Mouse (Mus musculus): ENCODE results near the gene Fam50b. TPM values are rescaled to one million over a fixed set of nuclear protein-coding genes. Genes with fewer than 3 reads are reported as not detected.

The Fam50b gene
- total RNA-seq (2022) = not detected

DNA sequence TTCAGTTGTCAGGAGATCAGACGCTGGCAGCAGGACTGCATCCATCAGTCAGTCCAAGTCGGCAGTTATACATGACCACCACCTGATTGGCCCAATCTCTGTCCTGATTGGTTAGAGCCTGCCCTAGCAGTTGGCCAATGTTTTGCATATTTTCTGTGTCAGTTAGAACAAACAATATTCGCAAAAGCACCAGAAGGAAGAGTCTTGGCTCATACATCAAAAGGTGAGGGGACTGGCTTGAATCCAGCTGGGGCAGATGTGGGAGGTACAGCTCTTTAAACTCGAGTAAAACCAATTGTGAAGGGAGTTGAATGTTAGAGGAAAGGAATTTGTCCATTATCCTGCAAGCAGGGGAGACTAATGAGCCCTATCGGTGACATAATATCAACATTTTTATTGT, at the start of gene Fam50b:
TSS of gene Fam50b (plus strand) at position 165 of the 400 bp plus-strand sequence.
- no peak for DNase-seq

DNA sequence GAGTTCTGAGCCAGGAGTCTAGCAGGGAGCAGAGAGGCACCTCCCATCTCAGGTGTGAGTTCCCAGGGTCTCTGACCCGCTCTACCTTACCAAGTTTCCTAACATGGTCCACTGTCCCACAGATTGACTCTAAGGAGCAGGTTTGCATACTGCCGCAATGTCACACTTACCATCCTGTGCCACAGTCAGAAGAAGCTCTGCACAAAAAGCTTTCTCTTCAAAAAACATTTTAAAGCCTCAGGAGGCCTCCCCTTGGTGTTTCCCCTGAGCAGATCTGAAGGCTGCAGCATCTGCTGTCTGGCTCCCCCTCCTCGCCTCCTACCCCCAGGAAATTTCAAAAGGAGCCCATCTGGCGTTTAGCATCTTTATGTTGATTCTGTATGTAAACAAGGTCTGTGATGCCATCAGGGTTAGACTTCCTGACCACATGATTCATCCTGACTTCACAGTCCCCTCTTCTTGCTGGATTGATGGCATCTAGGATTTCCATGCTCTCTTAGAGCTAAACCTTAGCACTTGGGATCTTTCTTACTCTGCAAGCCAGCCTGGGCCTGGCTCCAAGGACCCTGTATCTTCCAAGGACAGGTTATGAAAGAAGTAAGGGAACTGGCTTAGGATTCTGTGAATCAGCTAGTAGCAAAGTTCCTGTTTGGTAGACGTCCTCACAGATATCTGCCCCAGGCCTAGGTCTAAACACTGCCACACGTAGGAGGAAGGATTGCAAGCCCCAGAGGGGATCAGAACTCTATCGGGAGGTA, 49.5 kb upstream of the Fam50b start:
- DNase-seq = peak; percentile 38

DNA sequence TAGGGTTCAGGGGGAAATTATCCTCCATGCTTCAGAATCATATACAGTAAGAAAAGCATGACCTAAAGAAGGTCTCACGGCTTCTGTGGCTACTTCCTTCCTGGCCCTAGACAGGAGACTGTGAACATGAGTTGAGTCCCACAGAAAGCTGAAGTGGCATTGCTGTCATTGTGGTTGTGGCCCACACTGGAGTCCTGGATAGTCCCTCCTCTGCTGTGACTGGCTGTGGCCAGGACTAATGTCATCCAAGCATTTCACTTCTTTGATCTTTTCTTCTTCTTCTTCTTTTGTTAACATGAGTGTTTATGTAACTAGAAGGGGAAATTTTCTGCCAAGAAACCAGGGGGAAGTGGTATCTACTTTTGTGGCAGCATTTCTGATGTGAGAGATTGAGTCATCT, 43.6 kb upstream of the Fam50b start:
- no peak for DNase-seq

DNA sequence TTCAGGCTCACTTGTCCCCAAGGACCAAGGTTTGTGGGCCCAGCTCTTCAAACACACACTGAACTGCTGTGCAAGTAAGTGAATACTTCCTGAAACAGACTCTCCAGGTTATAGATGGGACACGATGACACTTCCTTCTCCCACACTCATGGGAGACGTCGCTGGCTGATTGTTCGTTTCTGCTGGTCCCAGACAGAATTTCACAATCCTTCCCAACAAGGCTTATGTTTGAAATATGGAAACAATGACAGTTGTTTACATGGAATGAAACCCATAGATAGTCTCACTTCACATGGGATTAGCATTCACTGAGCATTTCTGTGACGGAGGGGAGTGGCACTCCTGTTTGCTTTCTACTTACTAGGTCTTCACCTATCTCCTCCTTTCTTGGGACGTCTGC, 41.5 kb upstream of the Fam50b start:
- DNase-seq = no peak

DNA sequence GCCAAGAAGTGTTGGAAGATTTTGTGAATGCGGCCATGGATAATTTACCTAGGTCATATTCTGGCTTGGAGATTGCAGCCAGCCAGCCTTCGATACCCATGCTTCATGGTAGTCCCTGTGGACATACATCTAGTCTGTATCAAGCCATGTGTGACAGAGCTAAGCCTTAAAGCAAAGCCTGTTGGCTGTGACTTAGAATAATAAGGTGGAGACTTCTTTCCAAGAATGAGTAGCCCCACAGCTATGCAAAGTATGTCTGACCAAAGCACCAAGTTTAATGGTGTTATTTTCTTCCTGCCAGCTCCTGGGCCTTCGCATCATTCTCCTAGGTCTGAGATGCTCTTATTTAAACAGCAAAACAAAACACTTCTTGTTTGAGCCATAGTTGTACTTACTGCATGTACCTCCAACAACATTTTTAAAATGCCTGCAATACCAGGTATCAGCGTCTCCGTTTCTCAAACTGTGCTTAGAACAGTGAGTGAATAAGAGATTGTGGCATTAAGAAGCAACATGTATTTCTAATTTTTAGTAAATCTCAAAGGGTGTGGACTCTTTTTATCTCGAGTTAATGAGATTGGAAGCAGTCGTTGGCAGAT, 37.8 kb upstream of the Fam50b start:
- DNase-seq = no peak

DNA sequence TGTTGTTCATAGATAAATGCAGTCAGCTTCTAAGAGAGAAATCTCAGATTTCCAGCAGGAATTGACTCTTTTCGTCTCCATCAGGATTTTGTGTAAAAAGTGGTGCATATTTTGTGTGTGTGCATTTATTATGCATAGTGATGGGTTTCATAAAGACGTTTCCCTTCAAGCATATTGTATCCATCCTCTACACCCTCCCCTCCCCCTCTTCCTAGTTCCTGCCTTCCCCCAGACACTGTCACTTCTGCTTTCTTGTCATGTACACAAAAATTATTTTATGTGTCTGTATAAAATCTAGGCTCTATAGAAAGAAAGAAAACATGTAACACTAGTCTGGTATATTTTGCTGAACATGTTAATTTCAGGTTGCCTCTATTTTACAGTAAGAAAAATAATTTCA, 34.6 kb upstream of the Fam50b start:
- DNase-seq = no peak

DNA sequence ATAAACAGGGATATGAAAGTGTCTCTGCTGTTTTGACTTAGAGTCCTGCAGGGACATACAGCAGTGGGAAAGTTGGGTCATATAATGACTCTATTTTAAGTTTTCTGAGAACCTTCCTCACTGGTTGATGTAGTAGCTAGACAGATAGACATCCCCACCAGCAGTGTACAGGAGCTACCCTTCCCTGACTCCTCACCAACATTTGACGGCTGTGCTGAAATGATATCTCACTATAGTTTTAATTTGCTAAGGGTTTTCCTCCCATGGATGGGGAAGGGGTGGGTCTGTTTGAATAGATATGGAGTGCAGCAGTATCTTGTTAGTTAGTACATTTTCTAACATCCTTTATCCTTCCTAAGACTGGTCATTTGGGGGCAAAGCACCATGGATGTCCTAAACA, 34.0 kb upstream of the Fam50b start:
- DNase-seq = no peak

DNA sequence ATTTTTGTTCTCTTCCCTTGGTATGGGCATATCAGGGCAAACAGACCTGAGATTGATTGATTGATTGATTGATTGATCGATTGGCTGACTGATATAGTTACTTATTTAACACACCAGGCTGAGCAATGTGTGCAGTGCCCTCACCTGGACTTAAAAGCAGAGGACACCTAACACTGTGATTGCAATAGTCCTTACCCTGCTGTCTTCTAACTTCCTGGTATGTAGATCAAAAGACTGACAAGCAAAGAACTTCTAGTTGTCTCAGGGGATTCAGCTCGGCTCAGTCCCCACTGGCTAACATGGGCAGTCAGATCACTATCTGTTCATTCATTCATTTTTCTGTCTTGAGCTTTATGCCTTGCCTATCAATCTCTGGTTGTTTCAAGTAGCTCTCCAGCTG, 31.3 kb upstream of the Fam50b start:
- no peak for DNase-seq

DNA sequence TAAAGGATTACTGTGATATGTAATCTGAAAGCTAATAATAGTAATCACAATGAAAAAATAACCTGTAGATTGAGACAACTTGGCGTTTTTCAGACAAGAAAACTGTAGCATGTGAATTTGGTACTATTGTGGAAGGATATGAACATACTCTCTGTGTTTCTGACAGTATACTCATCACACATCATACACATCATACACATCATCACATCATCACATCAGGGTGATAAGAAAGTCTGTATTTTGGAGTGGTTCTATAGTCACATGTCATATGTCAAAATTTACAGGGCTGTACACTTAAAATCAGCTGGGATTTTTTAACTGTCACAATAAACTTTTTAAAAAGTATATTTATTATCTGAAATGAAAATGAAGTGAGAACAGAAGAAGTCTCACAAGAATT, 30.9 kb upstream of the Fam50b start:
- no peak for DNase-seq

DNA sequence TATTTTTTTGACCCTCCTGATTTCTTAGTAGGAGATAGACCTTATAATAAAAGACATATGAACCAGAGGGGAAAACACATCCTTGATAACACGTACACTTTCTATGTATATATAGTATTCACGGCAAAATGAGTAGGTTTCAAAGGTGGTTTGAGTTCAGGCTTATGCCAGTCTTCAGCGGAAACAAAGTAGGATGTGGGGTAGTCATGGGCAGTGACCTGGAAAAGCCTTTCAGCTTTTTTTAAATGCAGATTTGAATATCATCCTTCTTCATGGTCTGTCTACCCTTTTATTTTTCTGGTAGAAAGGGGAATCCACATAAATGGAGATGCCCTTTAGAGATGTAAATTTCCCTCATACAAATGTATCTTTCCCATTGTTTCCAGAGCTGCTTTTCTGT, 29.8 kb upstream of the Fam50b start:
- no peak for DNase-seq

DNA sequence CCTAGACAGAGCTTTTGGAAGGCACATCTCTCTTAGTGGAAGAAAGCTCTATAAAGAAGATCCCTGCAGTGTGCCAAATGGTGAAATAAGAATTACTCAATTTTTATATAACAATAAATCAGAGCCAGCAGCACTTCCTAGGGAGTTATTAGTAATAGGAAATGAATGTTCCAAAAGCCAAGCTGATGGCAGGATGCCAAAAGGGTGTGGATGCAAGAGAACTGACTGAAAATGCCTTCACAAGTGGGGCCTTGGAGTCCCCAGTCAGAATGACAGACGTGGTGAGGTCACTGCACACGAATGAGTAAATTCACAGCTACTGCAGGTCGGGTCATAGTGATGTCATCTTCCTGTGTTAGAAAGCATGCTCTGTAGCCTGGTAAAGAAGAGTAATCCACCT, 25.7 kb upstream of the Fam50b start:
- peak; percentile 96 for DNase-seq

DNA sequence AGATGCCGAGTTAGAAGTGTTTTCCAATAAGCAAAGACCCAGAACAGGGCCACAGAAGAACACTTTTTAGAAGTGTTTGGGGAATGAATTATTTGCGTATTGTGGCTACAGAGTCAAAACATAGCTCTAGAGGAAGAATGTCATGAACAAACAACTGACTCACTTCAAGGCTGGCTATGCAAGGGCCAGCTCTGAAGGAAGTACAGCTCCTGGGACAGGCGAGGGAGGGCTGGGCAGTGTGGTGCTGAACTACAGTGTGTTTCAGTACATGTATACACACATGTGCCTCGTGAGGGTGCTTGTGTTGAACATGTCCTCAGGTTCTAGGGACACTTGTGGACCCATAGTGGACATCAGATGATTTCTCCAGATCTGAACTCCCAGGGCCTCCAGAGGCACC, 25.1 kb upstream of the Fam50b start:
- no peak for DNase-seq

DNA sequence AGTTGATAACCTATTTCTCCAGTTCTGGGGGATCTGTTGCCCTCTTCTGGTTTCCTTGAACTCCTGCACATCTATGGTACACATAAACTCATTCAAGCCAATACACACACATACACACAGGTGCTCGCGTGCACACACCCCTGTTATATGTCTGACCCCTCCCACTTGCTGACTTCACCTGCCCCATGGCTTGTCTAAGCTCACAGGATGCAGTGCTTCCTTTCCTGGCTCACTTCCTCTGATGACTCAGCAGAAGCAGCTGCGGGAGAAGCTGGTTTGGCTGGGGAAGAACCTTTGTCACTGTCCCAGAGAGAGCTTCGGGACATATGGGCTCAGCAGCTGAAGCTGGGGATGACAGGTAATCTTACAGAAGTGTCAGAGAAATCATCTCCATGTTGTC, 23.2 kb upstream of the Fam50b start:
- DNase-seq = no peak

DNA sequence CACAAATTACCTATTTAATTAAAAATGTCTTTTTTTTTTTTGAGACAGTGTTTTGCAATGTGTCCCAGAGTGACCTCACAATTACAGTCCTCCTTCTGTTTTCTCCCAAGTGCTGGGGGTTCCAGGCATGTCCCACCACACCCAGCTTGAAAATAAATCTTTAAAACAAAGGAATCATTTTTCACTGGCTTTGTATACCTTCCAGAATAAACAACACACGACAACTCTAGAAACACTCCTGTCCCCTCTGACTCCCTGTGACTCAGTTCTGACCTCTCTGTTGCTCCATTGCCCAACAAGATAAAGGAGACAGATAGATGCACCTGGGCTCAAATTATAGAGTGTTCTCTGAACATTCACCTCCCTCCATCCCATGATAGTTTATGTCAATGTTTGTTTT, 21.8 kb upstream of the Fam50b start:
- no peak for DNase-seq

DNA sequence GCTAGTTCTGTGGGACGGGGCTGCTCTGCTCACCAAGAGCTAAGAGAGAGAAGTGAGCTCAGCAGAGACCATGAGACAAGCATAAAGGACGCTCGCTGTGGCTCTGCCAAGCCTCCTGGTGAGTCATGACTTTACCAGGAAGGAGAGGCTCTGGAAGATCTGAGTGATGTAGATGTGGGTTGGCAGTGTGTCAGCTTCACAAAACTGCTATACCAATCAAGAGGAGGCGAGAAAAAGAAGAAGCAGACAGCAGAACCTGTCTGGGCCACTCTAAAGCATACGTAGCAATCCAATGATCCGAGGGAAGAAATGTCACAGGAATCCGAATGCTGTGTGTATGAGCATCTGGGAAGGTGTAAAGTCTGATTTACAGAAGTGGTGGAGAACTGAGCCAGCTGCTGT, 19.2 kb upstream of the Fam50b start:
- peak; percentile 75 for DNase-seq

DNA sequence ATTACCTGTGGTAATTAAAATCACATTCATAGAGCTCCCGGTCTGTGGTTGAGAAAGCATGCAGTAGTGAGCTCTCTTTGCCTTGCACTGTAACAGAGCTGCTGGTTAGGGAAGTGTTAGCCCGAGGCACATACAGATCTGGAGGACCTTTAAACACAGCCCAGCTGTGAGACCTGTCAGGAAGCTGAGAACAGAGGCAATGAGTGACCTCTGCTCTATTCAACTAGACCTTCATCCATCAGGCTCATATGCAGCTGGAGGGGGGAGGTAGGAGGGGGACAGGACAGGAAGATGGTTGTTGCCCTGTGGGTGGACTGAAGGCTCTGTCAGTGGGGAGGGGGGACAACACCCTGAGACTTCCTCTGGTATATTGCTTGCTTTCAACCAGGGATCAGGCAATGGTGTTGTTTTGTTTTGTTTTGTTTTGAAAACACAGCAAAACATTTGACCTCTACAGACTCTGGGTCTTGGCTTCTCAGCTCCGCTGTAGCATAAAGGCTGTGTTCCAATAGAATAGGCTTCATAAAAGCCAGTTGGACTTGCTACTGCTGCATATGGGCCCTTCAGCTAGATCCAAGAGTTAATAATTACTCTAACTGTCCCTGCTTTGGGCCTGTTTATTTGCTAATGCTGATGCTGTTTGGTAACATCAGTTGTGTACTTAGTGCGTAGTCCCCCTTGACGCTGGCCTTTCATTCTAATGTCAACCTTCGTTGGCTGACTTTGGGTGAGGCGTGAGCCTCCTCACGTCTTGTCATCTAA, 9.6 kb upstream of the Fam50b start:
- no peak for DNase-seq

DNA sequence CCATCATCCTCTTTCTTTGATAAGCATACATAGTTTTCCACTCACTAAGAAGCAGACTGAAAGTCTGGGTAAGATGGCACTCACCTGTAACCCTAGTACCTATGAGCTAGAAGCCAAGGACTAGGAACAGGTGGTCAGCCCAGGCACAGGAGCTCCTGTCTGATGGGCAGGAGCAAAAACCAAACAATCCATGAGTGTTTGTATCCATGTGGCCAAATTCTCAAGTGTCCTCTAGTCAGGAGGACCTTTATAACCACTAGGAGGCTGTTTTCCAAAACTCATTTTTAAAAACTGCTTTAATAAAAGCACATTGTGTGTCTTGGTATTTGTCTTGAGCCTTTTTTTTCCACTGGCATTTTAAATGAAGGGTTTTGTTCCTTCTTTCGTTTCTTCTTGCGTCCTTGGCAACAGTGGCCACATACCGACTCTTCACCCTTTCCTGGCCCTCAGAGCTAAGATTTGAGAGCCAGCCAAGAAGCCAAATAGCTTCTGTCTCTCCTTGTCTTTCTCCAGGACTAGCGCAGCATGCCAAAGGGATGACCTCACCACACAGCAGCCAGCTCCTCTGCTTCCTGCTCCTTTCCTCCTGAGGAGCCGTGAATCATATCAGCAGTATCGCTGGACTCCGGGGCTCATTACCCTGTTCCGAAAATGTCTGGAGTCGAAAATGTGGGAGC, 8.7 kb upstream of the Fam50b start:
- DNase-seq = peak; percentile 69

DNA sequence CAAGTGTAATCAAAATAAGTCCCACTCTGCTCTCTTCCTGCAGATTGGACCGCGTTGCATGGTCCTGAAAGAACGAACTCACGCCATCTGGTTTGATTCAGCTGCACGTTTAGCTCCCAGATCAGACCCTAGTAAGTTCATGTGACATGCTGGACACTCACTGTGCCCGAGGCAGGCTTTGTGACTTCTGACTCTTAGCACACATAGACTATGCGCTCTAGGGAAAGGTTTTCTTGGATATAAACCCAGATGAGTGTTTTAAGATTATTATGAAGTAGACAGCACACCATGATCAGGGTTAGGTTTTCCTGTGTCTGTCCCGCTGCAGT, 8.2 kb upstream of the Fam50b start:
- DNase-seq = no peak

DNA sequence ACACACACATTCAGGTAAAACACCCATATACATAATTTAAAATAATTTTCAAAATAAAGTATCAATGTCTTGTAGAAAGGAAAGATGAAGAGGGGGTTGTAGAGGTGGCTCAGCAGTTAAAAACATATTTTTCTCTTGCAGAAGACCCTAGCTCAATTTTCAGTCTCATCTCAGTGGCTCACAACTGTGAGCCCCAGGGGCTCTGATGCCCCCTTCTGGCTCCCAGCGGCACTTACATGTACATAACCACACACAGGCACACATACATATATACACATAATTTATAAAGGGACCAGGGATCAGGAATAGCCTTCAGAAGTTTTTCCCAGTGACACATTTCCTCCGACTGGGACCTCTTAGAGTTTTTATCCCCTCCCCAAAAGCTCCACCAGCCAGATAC, 7.6 kb upstream of the Fam50b start:
- DNase-seq = no peak

DNA sequence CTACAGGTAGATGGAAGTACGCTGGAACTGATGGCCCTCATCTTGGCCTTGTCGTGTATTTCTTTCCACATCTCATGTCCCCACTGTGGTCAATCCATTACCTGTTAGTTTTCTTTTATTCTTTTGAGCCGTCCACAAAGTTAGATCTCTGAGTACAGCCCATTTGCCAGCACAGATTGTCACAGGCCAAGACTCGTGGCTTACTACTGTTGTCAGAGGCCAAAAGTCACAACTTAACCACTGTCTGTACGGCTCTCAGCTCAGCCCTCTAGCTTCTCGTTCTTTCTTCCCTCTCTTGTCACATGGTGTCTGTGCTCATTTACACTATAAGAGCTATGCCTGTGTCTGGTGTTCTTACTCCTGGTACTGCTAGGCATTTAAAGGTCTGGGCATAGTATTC, 3.1 kb upstream of the Fam50b start:
- DNase-seq = no peak

DNA sequence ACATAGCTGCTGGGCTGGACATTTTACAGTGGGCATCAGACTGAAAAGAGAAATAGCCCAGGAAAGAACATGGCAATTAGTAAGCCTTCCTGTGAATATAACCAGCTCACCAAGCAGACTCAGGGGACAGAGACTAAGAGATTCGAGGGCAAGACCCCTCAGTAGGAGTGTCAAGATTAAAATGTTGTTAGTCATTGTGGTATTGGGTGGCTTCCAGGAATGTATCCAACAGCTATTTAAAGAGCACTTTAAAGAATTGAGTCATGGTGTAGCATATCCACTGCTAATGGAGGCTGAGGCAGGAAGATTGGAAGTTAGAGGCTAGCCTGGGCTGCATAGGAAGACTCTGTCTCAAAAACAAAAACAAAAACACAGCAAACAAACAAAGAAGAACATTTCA, 870 bp upstream of the Fam50b start:
- no peak for DNase-seq

DNA sequence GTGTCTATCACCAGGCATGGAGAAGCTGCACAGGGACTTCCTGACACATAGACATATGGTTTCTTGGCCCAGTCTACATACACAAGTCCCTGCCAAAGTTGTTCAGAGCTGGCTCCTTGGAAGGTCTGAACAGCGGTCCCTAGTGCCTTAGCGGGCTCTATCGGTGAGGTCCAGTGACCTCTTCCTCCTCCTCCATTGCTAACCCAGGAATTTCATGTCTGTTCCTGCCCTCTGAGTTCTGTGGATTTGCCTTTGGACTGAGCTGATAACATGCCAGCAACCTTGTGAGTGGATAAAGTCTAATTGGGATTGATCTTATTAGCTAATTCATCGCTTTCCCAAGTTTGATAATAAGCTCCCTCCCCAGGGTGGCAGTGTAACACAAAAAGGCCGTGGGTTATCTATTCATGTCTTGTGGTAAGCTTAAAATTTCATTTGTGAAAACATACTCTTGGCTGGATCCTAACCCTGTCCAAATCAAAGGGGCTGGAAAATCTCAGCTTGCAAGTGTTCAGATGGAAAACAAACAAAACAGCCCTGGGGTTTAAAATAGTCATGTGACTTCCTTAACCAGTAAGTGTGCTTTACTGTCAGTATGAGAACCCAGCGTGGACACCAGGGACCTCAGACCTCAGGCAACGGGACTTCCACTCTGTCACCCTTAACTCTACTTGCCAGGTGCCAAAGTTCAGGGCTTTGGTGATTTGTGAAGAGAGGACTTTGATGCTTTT, 3.5 kb downstream of the Fam50b start:
- no peak for DNase-seq

DNA sequence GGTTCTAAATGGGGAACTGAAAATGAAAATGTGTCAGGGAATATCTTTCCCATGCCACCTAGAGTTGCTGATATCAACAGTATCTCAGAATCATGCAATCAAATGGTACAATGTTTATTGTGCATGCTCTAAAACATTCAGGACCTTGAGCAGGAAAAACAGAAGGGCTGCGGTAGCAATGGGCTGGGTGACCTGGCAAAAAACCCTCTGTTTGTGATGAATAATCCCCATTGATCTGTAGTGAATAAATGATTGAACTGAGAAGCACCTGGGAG, 4.0 kb downstream of the Fam50b start:
- no peak for DNase-seq

Measured in adrenal gland, adult 8-10 months (tissue).